Mouse (Mus musculus) embryonic facial prominence, embryonic 11.5 days (tissue): ENCODE data around the gene Wars2. TPM values are rescaled to one million over a fixed set of nuclear protein-coding genes. Genes with fewer than 3 reads are reported as not detected.

Experiments
- ATAC-seq: fragments of 200-750 bp; cut with Nextera tagmentation; replicated peaks from 2 replicates; pipeline ENCODE4 v1.8.0; 2017; ENCODE audit warnings: low read depth; ENCODE audit not compliant: insufficient number of reproducible peaks, low FRiP score, low TSS enrichment
- DNase-seq: peaks from one replicate; pipeline ENCODE4 v3.0.0-alpha.2; 2015; ENCODE audit warnings: low spot score
- H3K27ac ChIP-seq: fragments of 300-500 bp; sonication (generic); replicated peaks from 2 replicates; pipeline ENCODE4 v1.5.1; 2014; ENCODE audit warnings: mild to moderate bottlenecking, low read depth, low read length, control low read depth
- H3K27me3 ChIP-seq: fragments of 300-500 bp; sonication (generic); 2 replicates; pipeline ENCODE4 v1.6.1; 2014; ENCODE audit warnings: mild to moderate bottlenecking, low read length, moderate library complexity, mixed read lengths; ENCODE audit not compliant: control insufficient read depth, insufficient read depth
- H3K36me3 ChIP-seq: fragments of 300-500 bp; sonication (generic); replicated peaks from 2 replicates; pipeline ENCODE4 v1.6.1; 2014; ENCODE audit warnings: low read depth, mild to moderate bottlenecking, low read length, moderate library complexity, mixed read lengths; ENCODE audit not compliant: control insufficient read depth, insufficient read depth
- H3K4me1 ChIP-seq: fragments of 300-500 bp; sonication (generic); 2 replicates; pipeline ENCODE4 v1.6.1; 2014; ENCODE audit warnings: low read length, mixed read lengths; ENCODE audit not compliant: control insufficient read depth, insufficient read depth
- H3K4me2 ChIP-seq: fragments of 300-500 bp; sonication (generic); 2 replicates; pipeline ENCODE4 v1.6.1; 2014; ENCODE audit warnings: low read depth, mild to moderate bottlenecking, control low read depth, low read length, moderate library complexity
- H3K4me3 ChIP-seq: fragments of 300-500 bp; sonication (generic); 2 replicates; pipeline ENCODE4 v1.5.1; 2014; ENCODE audit warnings: low read depth, low read length, control low read depth
- H3K9ac ChIP-seq: fragments of 300-500 bp; sonication (generic); replicated peaks from 2 replicates; pipeline ENCODE4 v1.6.1; 2014; ENCODE audit warnings: mild to moderate bottlenecking, control low read depth, low read length
- H3K9me3 ChIP-seq: fragments of 300-500 bp; sonication (generic); replicated peaks from 2 replicates; pipeline ENCODE4 v1.6.1; 2016; ENCODE audit warnings: mild to moderate bottlenecking, low read length, inconsistent platforms, mixed read lengths; ENCODE audit not compliant: control insufficient read depth
- WGBS: fragments of 180-500 bp; shearing (Covaris S2); extraction: QIAGEN DNeasy Blood & Tissue Kit; methylation state at CpG from one replicate; pipeline ENCODE4 v1.1.7; 2014; 5-methylcytosine and 5-hydroxymethylcytosine counted together
- microRNA-seq: library from miRNA; unstranded; fragments of <30 nt; microRNA quantifications from one replicate; pipeline ENCODE4, GENCODE M21; 2016; ENCODE audit warnings: borderline number of aligned reads
- polyA plus RNA-seq: library from polyadenylated mRNA; unstranded; fragments of >200 nt; fragmentation: Nextera tagmentation; extraction: Ambion mirVana; gene quantifications from 2 replicates; pipeline ENCODE4 v1.2.1, GENCODE M21; 2014

Gene Wars2
- polyA plus RNA-seq, 1 experiment from 2014 or later, result 9.3 TPM

- no peak overlapping the region for H3K9ac ChIP-seq
- H3K4me3 ChIP-seq, result no peak overlapping the region
- H3K4me1 ChIP-seq, result no peaks in the 10 kb centered on the region
- H3K27ac ChIP-seq, result no peak overlapping the region
- peaks cover 12% of the 10 kb centered on the region for H3K27me3 ChIP-seq
- no peak overlapping the region for H3K4me2 ChIP-seq
- WGBS, result 32% methylated on average over 10 of the region's 10 CpGs
- H3K36me3 ChIP-seq, result no peaks in the 10 kb centered on the region
- ATAC-seq (0 out of 2 replicates have a peak, but pooled peaks have one; percentile 43), DNase-seq (peak; percentile 55)
- no peaks in the 10 kb centered on the region for H3K9me3 ChIP-seq
These were observed 126.0 kb downstream of the Wars2 start for GRCm38 (mm10) chr3:99266752-99267303.

- 29% methylated on average over 12 of the region's 12 CpGs for WGBS
- no peak for DNase-seq
These were observed 137.2 kb downstream of the Wars2 start for GRCm38 (mm10) chr3:99277973-99278580.

GRCm38 (mm10) chr3:99279718-99280117 lies 138.8 kb downstream of the Wars2 start:
- Histone ChIP-seq H3K4me3 (no peak overlapping the region), H3K27ac (no peak overlapping the region), H3K36me3 (no peaks in the 10 kb centered on the region), H3K9ac (no peak overlapping the region), H3K4me2 (no peak overlapping the region), H3K9me3 (no peaks in the 10 kb centered on the region), H3K4me1 (no peaks in the 10 kb centered on the region), H3K27me3 (no peaks in the 10 kb centered on the region)
- ATAC-seq (no peak), DNase-seq (no peak)
- 89% methylated on average over 3 of the region's 3 CpGs for WGBS

More at GRCm38 (mm10) chr3:99277973-99278580, 137.2 kb downstream of the Wars2 start:
- Histone ChIP-seq H3K9ac (no peak overlapping the region), H3K36me3 (no peaks in the 10 kb centered on the region), H3K4me1 (no peaks in the 10 kb centered on the region), H3K27me3 (no peaks in the 10 kb centered on the region), H3K27ac (no peak overlapping the region), H3K4me3 (no peak overlapping the region), H3K9me3 (no peaks in the 10 kb centered on the region), H3K4me2 (no peak overlapping the region)
- peak; percentile 62; the same call in 1 of the 2 replicates for ATAC-seq

- H3K9ac ChIP-seq, result no peak overlapping the region
These were observed 140.6 kb downstream of the Wars2 start for GRCm38 (mm10) chr3:99281453-99281852.

GRCm38 (mm10) chr3:99288302-99288701 lies 147.4 kb downstream of the Wars2 start:
- no peak overlapping the region for H3K27ac ChIP-seq
- no peak for DNase-seq
- H3K9me3 ChIP-seq, result no peaks in the 10 kb centered on the region
- H3K4me1 ChIP-seq, result 0 out of 2 replicates have a peak, but pooled peaks cover 2% of the 10 kb centered on the region
- H3K27me3 ChIP-seq, result no peaks in the 10 kb centered on the region
- ATAC-seq, result no peak
- H3K9ac ChIP-seq, result no peak overlapping the region
- no peak overlapping the region for H3K4me3 ChIP-seq
- no peaks in the 10 kb centered on the region for H3K36me3 ChIP-seq
- WGBS, result 57% methylated on average over 2 of the region's 2 CpGs
- no peak overlapping the region for H3K4me2 ChIP-seq

More at GRCm38 (mm10) chr3:99281453-99281852, 140.6 kb downstream of the Wars2 start:
- Histone ChIP-seq H3K4me2 (no peak overlapping the region), H3K4me3 (no peak overlapping the region), H3K27me3 (no peaks in the 10 kb centered on the region), H3K36me3 (no peaks in the 10 kb centered on the region), H3K4me1 (no peaks in the 10 kb centered on the region), H3K27ac (no peak overlapping the region), H3K9me3 (no peaks in the 10 kb centered on the region)
- ATAC-seq, result no peak
- 70% methylated on average over 4 of the region's 4 CpGs for WGBS
- no peak for DNase-seq

Small RNA genes within 50 kb of the gene (microRNA-seq; reads per million reads assigned to microRNA genes)
- gene Mir6481, result not detected

Other genes with a start within 250 kb of the Wars2 start
- gene Hao2, start 247.8 kb upstream of the Wars2 start, polyA plus RNA-seq, result not detected in 2 replicates
- 7.1 and 8.3 TPM in 2 replicates for gene Tbx15, start 99.3 kb downstream of the Wars2 start, polyA plus RNA-seq